Comparison of ENCODE assay signal across 29 mouse cellular contexts in the genomic region with DNA sequence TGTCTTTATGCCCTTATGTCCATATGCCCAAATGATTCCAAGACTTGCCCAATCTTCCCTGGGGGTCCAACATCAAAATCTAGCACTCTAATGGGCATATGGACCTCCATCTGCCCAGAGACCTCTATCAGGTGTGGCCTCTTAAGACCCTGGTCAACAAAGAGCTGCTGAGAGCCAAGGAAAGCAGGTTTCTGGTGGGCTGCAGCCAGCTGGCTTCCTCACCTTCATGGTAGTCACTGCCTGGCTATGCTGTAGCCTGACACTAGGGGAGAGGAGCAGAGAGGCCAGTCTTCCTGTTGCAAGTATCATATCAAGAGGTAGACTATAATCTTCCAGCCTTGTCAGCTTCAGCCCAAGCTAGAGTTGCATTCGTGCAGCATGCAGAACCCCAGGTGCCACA.
"Had no signal": no experiment of that assay in that cellular context is flagged by ENCODE, and none has a peak within 500 bp of the region (broad histone marks: within the 10 kb centered on the region; RNA-seq: fewer than 3 reads in every experiment).

No protein-coding gene starts in this region.

- H3K4me3 ChIP-seq: heart, embryonic 12.5 days; heart, embryonic 13.5 days; heart, embryonic 15.5 days; hindbrain, embryonic 10.5 days; hindbrain, embryonic 12.5 days; hindbrain, embryonic 13.5 days; hindbrain, embryonic 15.5 days; intestine, embryonic 15.5 days; kidney, embryonic 15.5 days; layer of hippocampus, adult 2 months; left cerebral cortex, adult 2 months had no signal

- H3K27ac ChIP-seq: heart, embryonic 13.5 days; heart, embryonic 15.5 days; hindbrain, embryonic 10.5 days; hindbrain, embryonic 12.5 days; hindbrain, embryonic 13.5 days; hindbrain, embryonic 14.5 days; hindbrain, embryonic 15.5 days; hindbrain, postnatal 0 days; intestine, embryonic 15.5 days; kidney, embryonic 15.5 days; kidney, postnatal 0 days; layer of hippocampus, adult 2 months; left cerebral cortex, adult 2 months had no signal

- H3K4me1 ChIP-seq: kidney, embryonic 15.5 days had no signal

- DNase-seq: heart, postnatal 14 days; heart, postnatal 36 days; heart, postnatal 4 days; kidney, adult 11 months; kidney, adult 18-20 months; kidney, adult 2 months; kidney, adult 8-10 months; kidney, adult 9 months; kidney, postnatal 10 days; kidney, postnatal 14 days; kidney, postnatal 25 days; kidney, postnatal 36 days; kidney, postnatal 4 days; layer of hippocampus, adult 9-11 months; layer of hippocampus, postnatal 36 days had no signal

- H3K27me3 ChIP-seq: heart, embryonic 12.5 days; heart, embryonic 13.5 days; heart, embryonic 15.5 days; hindbrain, embryonic 12.5 days; hindbrain, embryonic 13.5 days; hindbrain, embryonic 15.5 days; intestine, embryonic 15.5 days; kidney, embryonic 15.5 days had no signal
